Mouse (Mus musculus): ENCODE results near the gene Tfcp2l1. TPM values are rescaled to one million over a fixed set of nuclear protein-coding genes. Genes with fewer than 3 reads are reported as not detected.

Tfcp2l1 gene
- total and polyA plus RNA-seq, 3 experiments: not detected

- Histone ChIP-seq H3K4me3 (ENCODE audit: control insufficient read depth in 1 of 2, insufficient read depth in 1 of 2, low read depth in 2 of 2, low read length in 2 of 2) (no peak overlapping the region), H3K4me1 (ENCODE audit: control insufficient read depth in 1 of 2, insufficient read depth in 2 of 2, low read length in 2 of 2) (no peaks in the 10 kb centered on the region), H3K27me3 (ENCODE audit: control insufficient read depth in 1 of 2, insufficient read depth in 2 of 2, low read length in 2 of 2) (no peaks in the 10 kb centered on the region), H3K36me3 (ENCODE audit: control insufficient read depth in 1 of 2, insufficient read depth in 2 of 2, low read length in 2 of 2) (no peaks in the 10 kb centered on the region), H3K9me3 (replicated peaks; ENCODE audit: insufficient read depth, low read length) (no peaks in the 10 kb centered on the region), H3K79me2 (ENCODE audit: control insufficient read depth, insufficient read depth, low read length, poor library complexity) (no peaks in the 10 kb centered on the region), H3K9ac (ENCODE audit: control insufficient read depth, low read depth, low read length, poor library complexity, severe bottlenecking) (no peak overlapping the region), H3K27ac (ENCODE audit: control insufficient read depth, low read depth, low read length) (no peak overlapping the region)
- DNase-seq (ENCODE audit: low read depth, low spot score): no peak
- TF ChIP-seq MAFK (IDR thresholded peaks at IDR 0.05; ENCODE audit: borderline replicate concordance, low read depth, low read length): no peak
- TF ChIP-seq ZKSCAN1 (IDR thresholded peaks at IDR 0.05; ENCODE audit: low read depth, low read length): no peak
- TF ChIP-seq TBP (IDR thresholded peaks at IDR 0.05; ENCODE audit: low read depth, low read length): no peak
- no peak for TF ChIP-seq RCOR1 (IDR thresholded peaks at IDR 0.05; ENCODE audit: low read depth, low read length)
- TF ChIP-seq USF2 (IDR thresholded peaks at IDR 0.05; ENCODE audit: borderline replicate concordance in 1 of 2, insufficient read depth in 1 of 2, low read depth in 1 of 2, low read length in 2 of 2): no peak
- no peak for TF ChIP-seq TAL1 (IDR thresholded peaks at IDR 0.05; ENCODE audit: low read length)
- no peak for TF ChIP-seq POLR2A (IDR thresholded peaks at IDR 0.05; ENCODE audit: control insufficient read depth in 1 of 2, insufficient read depth in 1 of 2, low read depth in 1 of 2, low read length in 2 of 2, poor library complexity in 1 of 2)
- TF ChIP-seq NRF1 (IDR thresholded peaks at IDR 0.05; ENCODE audit: insufficient read depth, low read depth, low read length, poor library complexity, severe bottlenecking): no peak
- no peak for TF ChIP-seq JUND (IDR thresholded peaks at IDR 0.05; ENCODE audit: low read depth, low read length)
- no peak for TF ChIP-seq GATA1 (IDR thresholded peaks at IDR 0.05; ENCODE audit: low read depth, low read length)
- TF ChIP-seq EP300 (IDR thresholded peaks at IDR 0.05; ENCODE audit: low read depth in 1 of 2, low read length in 2 of 2): no peak
- no peak for TF ChIP-seq BHLHE40 (IDR thresholded peaks at IDR 0.05; ENCODE audit: borderline replicate concordance, low read depth, low read length)
- no peak for TF ChIP-seq MYC (IDR thresholded peaks at IDR 0.05; ENCODE audit: low read depth, low read length)
- TF ChIP-seq ELF1 (IDR thresholded peaks at IDR 0.05; ENCODE audit: low read depth, low read length): no peak
- TF ChIP-seq ZMIZ1 (IDR thresholded peaks at IDR 0.05; ENCODE audit: low read depth, low read length): no peak
- TF ChIP-seq TCF12 (IDR thresholded peaks at IDR 0.05; ENCODE audit: low read depth, low read length): no peak
These were observed 39.8 kb downstream of the Tfcp2l1 start for GRCm38 (mm10) chr1:118667536-118667935.

- TF ChIP-seq USF2 (IDR thresholded peaks at IDR 0.05; ENCODE audit: borderline replicate concordance in 1 of 2, insufficient read depth in 1 of 2, low read depth in 1 of 2, low read length in 2 of 2): no peak
- no peak for TF ChIP-seq SMC3 (IDR thresholded peaks at IDR 0.05; ENCODE audit: low read depth, low read length)
- no peak for TF ChIP-seq MAZ (IDR thresholded peaks at IDR 0.05; ENCODE audit: low read depth, low read length)
- no peak for TF ChIP-seq RCOR1 (IDR thresholded peaks at IDR 0.05; ENCODE audit: low read depth, low read length)
- no peak for TF ChIP-seq MYC (IDR thresholded peaks at IDR 0.05; ENCODE audit: low read depth, low read length)
- TF ChIP-seq EP300 (IDR thresholded peaks at IDR 0.05; ENCODE audit: low read depth in 1 of 2, low read length in 2 of 2): no peak
- TF ChIP-seq ZMIZ1 (IDR thresholded peaks at IDR 0.05; ENCODE audit: low read depth, low read length): no peak
- TF ChIP-seq ETS1 (IDR thresholded peaks at IDR 0.05; ENCODE audit: low read depth, low read length): no peak
- TF ChIP-seq KAT2A (conservative IDR thresholded peaks at IDR 0.05; ENCODE audit: low read depth, low read length): no peak
- TF ChIP-seq CTCF (IDR thresholded peaks at IDR 0.05 in 2 of 3, conservative IDR thresholded peaks at IDR 0.05 in 1 of 3; ENCODE audit: control insufficient read depth in 1 of 3, insufficient read depth in 1 of 3, low read depth in 2 of 3, low read length in 3 of 3, poor library complexity in 1 of 3, severe bottlenecking in 1 of 3): no peak
- TF ChIP-seq MAX (IDR thresholded peaks at IDR 0.05; ENCODE audit: low read length): no peak
- TF ChIP-seq USF1 (IDR thresholded peaks at IDR 0.05; ENCODE audit: low read depth, low read length): no peak
- TF ChIP-seq ZC3H11A (IDR thresholded peaks at IDR 0.05; ENCODE audit: low read depth, low read length): no peak
- no peak for TF ChIP-seq MEF2A (IDR thresholded peaks at IDR 0.05; ENCODE audit: extremely low read depth, insufficient replicate concordance, low read depth, low read length, poor library complexity, severe bottlenecking)
- TF ChIP-seq E2F4 (IDR thresholded peaks at IDR 0.05; ENCODE audit: borderline replicate concordance, low read depth, low read length): no peak
- TF ChIP-seq NELFE (IDR thresholded peaks at IDR 0.05; ENCODE audit: low read depth, low read length): no peak
- no peak for TF ChIP-seq MXI1 (IDR thresholded peaks at IDR 0.05; ENCODE audit: low read depth, low read length)
- no peak for TF ChIP-seq UBTF (IDR thresholded peaks at IDR 0.05; ENCODE audit: borderline replicate concordance, insufficient read depth, low read depth, low read length)
- TF ChIP-seq POLR2A (IDR thresholded peaks at IDR 0.05; ENCODE audit: control insufficient read depth in 1 of 2, insufficient read depth in 1 of 2, low read depth in 1 of 2, low read length in 2 of 2, poor library complexity in 1 of 2): no peak
- Histone ChIP-seq H3K9ac (ENCODE audit: control insufficient read depth, low read depth, low read length, poor library complexity, severe bottlenecking) (no peak overlapping the region), H3K4me1 (ENCODE audit: control insufficient read depth in 1 of 2, insufficient read depth in 2 of 2, low read length in 2 of 2) (no peaks in the 10 kb centered on the region), H3K9me3 (replicated peaks; ENCODE audit: insufficient read depth, low read length) (no peaks in the 10 kb centered on the region), H3K27ac (ENCODE audit: control insufficient read depth, low read depth, low read length) (no peak overlapping the region), H3K27me3 (ENCODE audit: control insufficient read depth in 1 of 2, insufficient read depth in 2 of 2, low read length in 2 of 2) (no peaks in the 10 kb centered on the region), H3K36me3 (ENCODE audit: control insufficient read depth in 1 of 2, insufficient read depth in 2 of 2, low read length in 2 of 2) (no peaks in the 10 kb centered on the region), H3K79me2 (ENCODE audit: control insufficient read depth, insufficient read depth, low read length, poor library complexity) (no peaks in the 10 kb centered on the region), H3K4me3 (ENCODE audit: control insufficient read depth in 1 of 2, insufficient read depth in 1 of 2, low read depth in 2 of 2, low read length in 2 of 2) (no peak overlapping the region)
- no peak for DNase-seq (ENCODE audit: low read depth, low spot score)
These were observed 44.5 kb downstream of the Tfcp2l1 start for GRCm38 (mm10) chr1:118672196-118672595.

Data from MEL (cell line).